Comparison of ENCODE assay signal across 17 mouse cellular contexts in genomic region chr9:102085477-102085876, GRCm38 (mm10).
DNase-seq lines count a peak whose midpoint lies in the region; ATAC-seq lines count a peak whose summit lies in the region.
"Had no signal": no experiment of that assay in that cellular context is flagged by ENCODE, and none has a peak within 500 bp of the region (broad histone marks: within the 10 kb centered on the region; RNA-seq: fewer than 3 reads in every experiment).

No protein-coding gene starts in this region.

- H3K27me3 ChIP-seq in kidney, embryonic 16.5 days (ENCODE audit: insufficient read depth, low read length): no peaks in the 10 kb centered on the region
- peaks cover 18% of the 10 kb centered on the region; the same call in 1 of the 2 replicates for H3K27me3 ChIP-seq in limb, embryonic 10.5 days (ENCODE audit: low read depth, poor library complexity, severe bottlenecking)
- H3K27me3 ChIP-seq in limb, embryonic 11.5 days (ENCODE audit: control insufficient read depth, insufficient read depth, low read length): no peaks in the 10 kb centered on the region
- H3K27me3 ChIP-seq: embryonic facial prominence, embryonic 12.5 days; forebrain, embryonic 15.5 days had no signal

- H3K4me3 ChIP-seq in kidney, embryonic 16.5 days (ENCODE audit: low read length): no peak overlapping the region
- no peak overlapping the region for H3K4me3 ChIP-seq in limb, embryonic 10.5 days
- no peak overlapping the region for H3K4me3 ChIP-seq in limb, embryonic 11.5 days (ENCODE audit: low read depth, low read length)
- H3K4me3 ChIP-seq: embryonic facial prominence, embryonic 10.5 days; embryonic facial prominence, embryonic 12.5 days; forebrain, embryonic 13.5 days; forebrain, embryonic 15.5 days had no signal

- H3K4me2 ChIP-seq in kidney, embryonic 16.5 days (replicated peaks; ENCODE audit: low read depth, low read length): no peak overlapping the region
- H3K4me2 ChIP-seq in limb, embryonic 11.5 days (ENCODE audit: low read depth, severe bottlenecking): no peak overlapping the region
- H3K4me2 ChIP-seq: embryonic facial prominence, embryonic 12.5 days; forebrain, embryonic 13.5 days; forebrain, embryonic 15.5 days had no signal

- 0 out of 2 replicates have a peak, but pooled peaks have one; percentile 24 for ATAC-seq in kidney, embryonic 16.5 days (ENCODE audit: low FRiP score, low TSS enrichment)
- ATAC-seq in limb, embryonic 11.5 days (ENCODE audit: insufficient number of reproducible peaks, low FRiP score, low TSS enrichment, low read depth): peak; percentile 56; the same call in 1 of the 2 replicates
- ATAC-seq: forebrain, embryonic 13.5 days; forebrain, embryonic 15.5 days had no signal

- no peak for DNase-seq in kidney, postnatal 25 days
- DNase-seq in limb, embryonic 10.5 days (ENCODE audit: low spot score): no peak
- DNase-seq in limb, embryonic 11.5 days (ENCODE audit: low spot score): no peak
- DNase-seq in adrenal gland, postnatal 36 days: no peak
- DNase-seq: adrenal gland, adult 2 months; adrenal gland, postnatal 10 days; adrenal gland, postnatal 25 days; cerebellum, adult 11-12 months; cerebellum, adult 2 months; cerebellum, adult 9-10 months; cerebellum, postnatal 10 days; cerebellum, postnatal 25 days had no signal

- no peaks in the 10 kb centered on the region for H3K9me3 ChIP-seq in kidney, embryonic 16.5 days (ENCODE audit: low read length)
- H3K9me3 ChIP-seq in limb, embryonic 10.5 days (replicated peaks): no peaks in the 10 kb centered on the region
- H3K9me3 ChIP-seq in limb, embryonic 11.5 days (ENCODE audit: control insufficient read depth, low read length): no peaks in the 10 kb centered on the region
- H3K9me3 ChIP-seq: embryonic facial prominence, embryonic 10.5 days; embryonic facial prominence, embryonic 12.5 days; forebrain, embryonic 13.5 days; forebrain, embryonic 15.5 days had no signal

- H3K27ac ChIP-seq in kidney, embryonic 16.5 days (ENCODE audit: low read length): no peak overlapping the region
- peak overlapping the region; percentile 50 for H3K27ac ChIP-seq in limb, embryonic 10.5 days
- H3K27ac ChIP-seq in limb, embryonic 11.5 days (replicated peaks; ENCODE audit: low read depth, low read length): no peak overlapping the region
- H3K27ac ChIP-seq: embryonic facial prominence, embryonic 10.5 days; embryonic facial prominence, embryonic 12.5 days; forebrain, embryonic 13.5 days had no signal

- peaks cover 11% of the 10 kb centered on the region for H3K4me1 ChIP-seq in kidney, embryonic 16.5 days (ENCODE audit: insufficient read depth, low read length)
- H3K4me1 ChIP-seq in limb, embryonic 10.5 days: peaks cover 27% of the 10 kb centered on the region
- peaks cover 11% of the 10 kb centered on the region; the same call in 1 of the 2 replicates for H3K4me1 ChIP-seq in limb, embryonic 11.5 days (ENCODE audit: control insufficient read depth, insufficient read depth, low read length)
- H3K4me1 ChIP-seq: embryonic facial prominence, embryonic 12.5 days; forebrain, embryonic 15.5 days had no signal

- H3K9ac ChIP-seq in kidney, embryonic 16.5 days (replicated peaks; ENCODE audit: low read length): no peak overlapping the region
- H3K9ac ChIP-seq in limb, embryonic 11.5 days (ENCODE audit: low read length): no peak overlapping the region
- H3K9ac ChIP-seq: embryonic facial prominence, embryonic 12.5 days; forebrain, embryonic 13.5 days; forebrain, embryonic 15.5 days had no signal

- H3K36me3 ChIP-seq in kidney, embryonic 16.5 days (ENCODE audit: insufficient read depth, low read length): no peaks in the 10 kb centered on the region
- H3K36me3 ChIP-seq in limb, embryonic 10.5 days: no peaks in the 10 kb centered on the region
- no peaks in the 10 kb centered on the region for H3K36me3 ChIP-seq in limb, embryonic 11.5 days (ENCODE audit: control insufficient read depth, insufficient read depth, low read length)
- H3K36me3 ChIP-seq: embryonic facial prominence, embryonic 10.5 days; embryonic facial prominence, embryonic 12.5 days; forebrain, embryonic 15.5 days had no signal

- WGBS in kidney, embryonic 16.5 days: 57% methylated on average over 9 of the region's 9 CpGs
- WGBS in limb, embryonic 10.5 days: 87% methylated on average over 9 of the region's 9 CpGs
- 83% methylated on average over 9 of the region's 9 CpGs for WGBS in limb, embryonic 11.5 days
